Mouse (Mus musculus) ES-Bruce4 (cell line): Measurements from ENCODE around the gene Arpc5. TPM values are rescaled to one million over a fixed set of nuclear protein-coding genes. Genes with fewer than 3 reads are reported as not detected.
"Not testable (repeated sequence)": the region's sequence is repeated elsewhere in the genome, so short reads cannot be mapped to it uniquely, and the experiment has no call there.

Experiments
- H3K27ac ChIP-seq: 2 replicates; pipeline ENCODE4 v1.5.1; 2012; ENCODE audit warnings: low read length, inconsistent platforms; ENCODE audit not compliant: insufficient read depth
- H3K27me3 ChIP-seq: 2 replicates; pipeline ENCODE4 v1.6.1; 2012; ENCODE audit warnings: mild to moderate bottlenecking, low read length, inconsistent platforms; ENCODE audit not compliant: control insufficient read depth, poor library complexity, insufficient read depth, severe bottlenecking
- H3K36me3 ChIP-seq: 2 replicates; pipeline ENCODE4 v1.6.1; 2012; ENCODE audit warnings: inconsistent platforms, mild to moderate bottlenecking, low read length, moderate library complexity; ENCODE audit not compliant: control insufficient read depth, poor library complexity, insufficient read depth, severe bottlenecking
- H3K4me1 ChIP-seq: one replicate; pipeline ENCODE4 v1.8.1; 2011; ENCODE audit warnings: low read length; ENCODE audit not compliant: control insufficient read depth, insufficient read depth
- H3K4me3 ChIP-seq: 2 replicates; pipeline ENCODE4 v1.5.1; 2011; ENCODE audit warnings: low read depth, mild to moderate bottlenecking, low read length
- H3K9ac ChIP-seq: 2 replicates; pipeline ENCODE4 v1.6.1; 2012; ENCODE audit warnings: low read depth, mild to moderate bottlenecking, inconsistent platforms; ENCODE audit not compliant: poor library complexity, severe bottlenecking
- H3K9me3 ChIP-seq: replicated peaks from 2 replicates; pipeline ENCODE4 v1.6.1; 2012; ENCODE audit warnings: mild to moderate bottlenecking, low read length, inconsistent platforms; ENCODE audit not compliant: control insufficient read depth, poor library complexity, insufficient read depth, severe bottlenecking
- CTCF ChIP-seq: IDR thresholded peaks from one replicate; pipeline ENCODE4 v1.8.1; 2011; ENCODE audit warnings: low read depth, low read length
- EP300 ChIP-seq: IDR thresholded peaks from 2 replicates; pipeline ENCODE4 v1.6.1; 2011; ENCODE audit warnings: low read depth, low read length; ENCODE audit not compliant: insufficient read depth
- POLR2A ChIP-seq: IDR thresholded peaks from one replicate; pipeline ENCODE4 v1.8.1; 2011; ENCODE audit warnings: low read length; ENCODE audit not compliant: insufficient read depth
- polyA plus RNA-seq: library from polyadenylated mRNA; stranded (reverse); fragments of >200 nt; gene quantifications from 2 replicates; pipeline ENCODE4 v1.2.4, GENCODE M21; 2011; ENCODE audit warnings: low read depth; ENCODE audit not compliant: missing spikeins, insufficient read depth, insufficient read length

Gene Arpc5
- polyA plus RNA-seq, 1 experiment, result 113 TPM

GRCm38 (mm10) chr1:152771016-152771415 is 4.7 kb downstream of the Arpc5 start:
- H3K4me1 ChIP-seq, result no peaks in the 10 kb centered on the region
- no peak overlapping the region for H3K4me3 ChIP-seq
- H3K27me3 ChIP-seq, result no peaks in the 10 kb centered on the region
- H3K9ac ChIP-seq, result no peak overlapping the region
- H3K27ac ChIP-seq, result no peak overlapping the region
- peaks cover 49% of the 10 kb centered on the region for H3K36me3 ChIP-seq
- no peaks in the 10 kb centered on the region for H3K9me3 ChIP-seq
- TF ChIP-seq EP300 (no peak), POLR2A (no peak), CTCF (no peak)

- not testable (repeated sequence) for H3K9me3 ChIP-seq, H3K4me3 ChIP-seq, H3K27ac ChIP-seq, H3K27me3 ChIP-seq, H3K4me1 ChIP-seq, H3K9ac ChIP-seq
- peaks cover 41% of the 10 kb centered on the region for H3K36me3 ChIP-seq
Measured at GRCm38 (mm10) chr1:152774601-152775000, 8.3 kb downstream of the Arpc5 start.

GRCm38 (mm10) chr1:152779071-152779737 is 12.9 kb downstream of the Arpc5 start:
- no peaks in the 10 kb centered on the region for H3K27me3 ChIP-seq
- TF ChIP-seq CTCF (peak; percentile 96), EP300 (no peak)
- H3K4me1 ChIP-seq, result no peaks in the 10 kb centered on the region
- no peaks in the 10 kb centered on the region for H3K9me3 ChIP-seq
- H3K36me3 ChIP-seq, result peaks cover under 1% of the 10 kb centered on the region; the same call in 1 of the 2 replicates
- H3K27ac ChIP-seq, result no peak overlapping the region
- no peak overlapping the region for H3K4me3 ChIP-seq
- H3K9ac ChIP-seq, result no peak overlapping the region

GRCm38 (mm10) chr1:152784620-152785019 is 18.3 kb downstream of the Arpc5 start:
- Histone ChIP-seq H3K27ac (no peak overlapping the region), H3K27me3 (no peaks in the 10 kb centered on the region), H3K36me3 (no peaks in the 10 kb centered on the region), H3K9ac (no peak overlapping the region), H3K4me1 (no peaks in the 10 kb centered on the region), H3K9me3 (no peaks in the 10 kb centered on the region), H3K4me3 (no peak overlapping the region)
- no peak for TF ChIP-seq CTCF
- no peak for TF ChIP-seq EP300
- no peak for TF ChIP-seq POLR2A

GRCm38 (mm10) chr1:152785446-152785845 is 19.1 kb downstream of the Arpc5 start:
- not testable (repeated sequence) for H3K4me3 ChIP-seq, H3K36me3 ChIP-seq, H3K9me3 ChIP-seq, H3K4me1 ChIP-seq, H3K9ac ChIP-seq, H3K27ac ChIP-seq, H3K27me3 ChIP-seq

GRCm38 (mm10) chr1:152786953-152787352 is 20.6 kb downstream of the Arpc5 start:
- TF ChIP-seq POLR2A, result no peak
- TF ChIP-seq EP300, result no peak
- no peak for TF ChIP-seq CTCF
- H3K4me3 ChIP-seq, result no peak overlapping the region

More at GRCm38 (mm10) chr1:152786953-152787352, 20.6 kb downstream of the Arpc5 start:
- no peak overlapping the region for H3K9ac ChIP-seq
- no peaks in the 10 kb centered on the region for H3K27me3 ChIP-seq
- H3K36me3 ChIP-seq, result no peaks in the 10 kb centered on the region
- H3K9me3 ChIP-seq, result no peaks in the 10 kb centered on the region
- H3K4me1 ChIP-seq, result no peaks in the 10 kb centered on the region
- H3K27ac ChIP-seq, result no peak overlapping the region
